Mouse (Mus musculus): ENCODE results near the gene Olfr123.

The Olfr123 gene

DNA sequence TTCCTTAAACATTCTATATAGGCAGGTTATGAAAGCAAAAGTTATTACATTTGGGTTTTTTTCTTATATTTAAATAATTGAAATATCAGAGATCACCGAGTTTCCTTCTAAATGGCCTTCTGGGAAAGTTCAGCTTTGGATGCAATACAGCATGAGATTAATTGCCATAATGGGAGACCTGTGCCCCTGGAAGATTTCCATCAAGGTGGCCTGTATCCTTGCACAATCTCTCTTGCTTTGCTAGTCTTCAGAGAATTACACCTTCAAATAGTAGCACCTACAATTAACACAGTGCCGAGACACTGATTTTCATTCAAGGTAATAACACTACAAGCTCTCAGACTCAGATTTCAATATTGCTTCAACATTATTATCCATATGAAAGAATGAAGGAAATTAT lies at the start of gene Olfr123:
Olfr123 (plus strand) TSS at position 301 of the 400 bp plus-strand sequence.
- no peak for DNase-seq

- no peak for DNase-seq
Observed at GRCm38 (mm10) chr17:37768307-37768706, 25.0 kb upstream of the Olfr123 start, which contains the start of gene Olfr122. Olfr122 (plus strand) TSS chr17:37768607.

GRCm38 (mm10) chr17:37799588-37799987 lies 6.3 kb downstream of the Olfr123 start, which contains the start of gene Olfr124:
Olfr124 (plus strand) TSS chr17:37799888.
- no peak for DNase-seq

GRCm38 (mm10) chr17:37832649-37833048 lies 39.3 kb downstream of the Olfr123 start, which contains the start of gene Olfr125:
Olfr125 (plus strand) TSS chr17:37832949.
- DNase-seq, result no peak

GRCm38 (mm10) chr17:37847183-37847582 lies 53.9 kb downstream of the Olfr123 start, which contains the start of gene Olfr126:
Olfr126 (plus strand) TSS chr17:37847483.
- no peak for DNase-seq
